Mouse (Mus musculus) MEL (cell line): Measurements from ENCODE around the gene Gpr137. TPM values are rescaled to one million over a fixed set of nuclear protein-coding genes. Genes with fewer than 3 reads are reported as not detected.

Experiments
- DNase-seq: peaks from one replicate; pipeline ENCODE4 v3.0.0; 2011; ENCODE audit warnings: low read depth, low spot score
- H3K27ac ChIP-seq: 2 replicates; pipeline ENCODE4 v1.5.1; 2012; ENCODE audit warnings: low read depth, mild to moderate bottlenecking, control low read depth, low read length, moderate library complexity; ENCODE audit not compliant: control insufficient read depth
- H3K27me3 ChIP-seq, 2 experiments: fragments of 150-350 bp in 1 of 2; sonication (generic) in 1 of 2; 2 replicates each; pipeline ENCODE4 v1.6.1; 2012; ENCODE audit warnings: low read length in 2 of 2, mild to moderate bottlenecking in 2 of 2, improper control_type of control experiment in 1 of 2, moderate library complexity in 1 of 2; ENCODE audit not compliant: insufficient read depth in 2 of 2, control insufficient read depth in 1 of 2
- H3K36me3 ChIP-seq, 2 experiments: 2 replicates each; pipeline ENCODE4 v1.6.1; 2012 to 2014; ENCODE audit warnings: low read length in 2 of 2, improper control_type of control experiment in 1 of 2, inconsistent platforms in 1 of 2, mild to moderate bottlenecking in 1 of 2; ENCODE audit not compliant: insufficient read depth in 2 of 2, control insufficient read depth in 1 of 2
- H3K4me1 ChIP-seq, 2 experiments: fragments of 150-350 bp in 1 of 2; sonication (generic) in 1 of 2; 2 replicates each; pipeline ENCODE4 v1.6.1; 2012; ENCODE audit warnings: low read length in 2 of 2, improper control_type of control experiment in 1 of 2, mild to moderate bottlenecking in 1 of 2; ENCODE audit not compliant: insufficient read depth in 2 of 2, control insufficient read depth in 1 of 2
- H3K4me3 ChIP-seq, 2 experiments: fragments of 150-350 bp in 1 of 2; sonication (generic) in 1 of 2; 2 replicates each; pipeline ENCODE4 v1.5.1; 2012; ENCODE audit warnings: low read depth in 2 of 2, low read length in 2 of 2, mild to moderate bottlenecking in 2 of 2, moderate library complexity in 2 of 2, control low read depth in 1 of 2, improper control_type of control experiment in 1 of 2; ENCODE audit not compliant: control insufficient read depth in 1 of 2, insufficient read depth in 1 of 2
- H3K79me2 ChIP-seq: 2 replicates; pipeline ENCODE4 v1.6.1; 2012; ENCODE audit warnings: mild to moderate bottlenecking, low read length, moderate library complexity; ENCODE audit not compliant: control insufficient read depth, poor library complexity, insufficient read depth
- H3K9ac ChIP-seq: 2 replicates; pipeline ENCODE4 v1.6.1; 2012; ENCODE audit warnings: low read depth, mild to moderate bottlenecking, control low read depth, low read length, moderate library complexity; ENCODE audit not compliant: control insufficient read depth, poor library complexity, severe bottlenecking
- H3K9me3 ChIP-seq: fragments of 150-350 bp; sonication (generic); replicated peaks from 2 replicates; pipeline ENCODE4 v1.6.1; 2012; ENCODE audit warnings: mild to moderate bottlenecking, low read length, improper control_type of control experiment, moderate library complexity; ENCODE audit not compliant: insufficient read depth
- BHLHE40 ChIP-seq: IDR thresholded peaks from 2 replicates; pipeline ENCODE4 v1.6.1; 2012; ENCODE audit warnings: low read depth, mild to moderate bottlenecking, inconsistent platforms, low read length, improper control_type of control experiment, borderline replicate concordance
- CHD1 ChIP-seq: IDR thresholded peaks from 2 replicates; pipeline ENCODE4 v1.6.1; 2012; ENCODE audit warnings: low read depth, mild to moderate bottlenecking, inconsistent platforms, low read length, improper control_type of control experiment
- CTCF ChIP-seq, 3 experiments: IDR thresholded peaks in 2 of 3; conservative IDR thresholded peaks in 1 of 3; 2 replicates each; pipeline ENCODE4 v1.5.1; 2011 to 2012; ENCODE audit warnings: low read length in 3 of 3, low read depth in 2 of 3, mild to moderate bottlenecking in 2 of 3, improper control_type of control experiment in 1 of 3, inconsistent platforms in 1 of 3, mixed read lengths in 1 of 3, moderate library complexity in 1 of 3; ENCODE audit not compliant: control insufficient read depth in 1 of 3, insufficient read depth in 1 of 3, poor library complexity in 1 of 3, severe bottlenecking in 1 of 3
- ELF1 ChIP-seq: IDR thresholded peaks from 2 replicates; pipeline ENCODE4 v1.6.1; 2014; ENCODE audit warnings: low read depth, mild to moderate bottlenecking, inconsistent platforms, low read length, improper control_type of control experiment, moderate library complexity
- ETS1 ChIP-seq: IDR thresholded peaks from 2 replicates; pipeline ENCODE4 v1.6.1; 2012; ENCODE audit warnings: low read depth, mild to moderate bottlenecking, inconsistent platforms, low read length, improper control_type of control experiment, moderate library complexity
- KAT2A ChIP-seq: conservative IDR thresholded peaks from 2 replicates; pipeline ENCODE4 v1.6.1; 2012; ENCODE audit warnings: low read depth, low read length, improper control_type of control experiment, inconsistent platforms
- MAFK ChIP-seq: IDR thresholded peaks from 2 replicates; pipeline ENCODE4 v1.6.1; 2011; ENCODE audit warnings: low read depth, mild to moderate bottlenecking, low read length, improper control_type of control experiment, borderline replicate concordance
- MAZ ChIP-seq: IDR thresholded peaks from 2 replicates; pipeline ENCODE4 v1.6.1; 2012; ENCODE audit warnings: low read depth, mild to moderate bottlenecking, inconsistent platforms, low read length, improper control_type of control experiment
- MXI1 ChIP-seq: IDR thresholded peaks from 2 replicates; pipeline ENCODE4 v1.6.1; 2011; ENCODE audit warnings: mild to moderate bottlenecking, low read depth, low read length, improper control_type of control experiment
- NELFE ChIP-seq: IDR thresholded peaks from 2 replicates; pipeline ENCODE4 v1.6.1; 2011; ENCODE audit warnings: low read depth, low read length, improper control_type of control experiment
- POLR2A ChIP-seq, 2 experiments: IDR thresholded peaks; 2 replicates each; pipeline ENCODE4 v1.6.1; 2011 to 2012; ENCODE audit warnings: low read length in 2 of 2, mild to moderate bottlenecking in 2 of 2, control low read depth in 1 of 2, improper control_type of control experiment in 1 of 2, low read depth in 1 of 2, moderate library complexity in 1 of 2; ENCODE audit not compliant: control insufficient read depth in 1 of 2, insufficient read depth in 1 of 2, poor library complexity in 1 of 2
- POLR2AphosphoS2 ChIP-seq: IDR thresholded peaks from 2 replicates; pipeline ENCODE4 v1.6.1; 2011; ENCODE audit warnings: low read length, improper control_type of control experiment
- RAD21 ChIP-seq: IDR thresholded peaks from 2 replicates; pipeline ENCODE4 v1.6.1; 2011; ENCODE audit warnings: mild to moderate bottlenecking, low read depth, low read length, improper control_type of control experiment
- SIN3A ChIP-seq: IDR thresholded peaks from 2 replicates; pipeline ENCODE4 v1.6.1; 2012; ENCODE audit warnings: low read length, improper control_type of control experiment, inconsistent platforms
- SMC3 ChIP-seq: IDR thresholded peaks from 2 replicates; pipeline ENCODE4 v1.6.1; 2011; ENCODE audit warnings: low read depth, low read length, improper control_type of control experiment
- TCF12 ChIP-seq: IDR thresholded peaks from 2 replicates; pipeline ENCODE4 v1.6.1; 2014; ENCODE audit warnings: low read depth, mild to moderate bottlenecking, inconsistent platforms, low read length, improper control_type of control experiment, moderate library complexity
- UBTF ChIP-seq: IDR thresholded peaks from 2 replicates; pipeline ENCODE4 v1.6.1; 2012; ENCODE audit warnings: low read depth, mild to moderate bottlenecking, inconsistent platforms, low read length, improper control_type of control experiment, moderate library complexity, borderline replicate concordance; ENCODE audit not compliant: insufficient read depth
- ZKSCAN1 ChIP-seq: IDR thresholded peaks from 2 replicates; pipeline ENCODE4 v1.6.1; 2012; ENCODE audit warnings: low read depth, mild to moderate bottlenecking, inconsistent platforms, low read length, improper control_type of control experiment, moderate library complexity
- ZNF384 ChIP-seq: IDR thresholded peaks from 2 replicates; pipeline ENCODE4 v1.6.1; 2012; ENCODE audit warnings: low read depth, mild to moderate bottlenecking, inconsistent platforms, low read length, improper control_type of control experiment
- polyA plus RNA-seq, 2 experiments: library from polyadenylated mRNA; stranded (reverse) in 1 of 2; unstranded in 1 of 2; fragments of >175 nt in 1 of 2; fragments of >200 nt in 1 of 2; gene quantifications; 2 replicates each; pipeline versions ENCODE4 v1.2.1 to v1.2.4; 2012; ENCODE audit warnings: low replicate concordance in 2 of 2, low read depth in 1 of 2; ENCODE audit not compliant: insufficient read length in 2 of 2, insufficient read depth in 1 of 2, missing spikeins in 1 of 2
- total RNA-seq: library from RNA; depleted of rRNA; stranded (reverse); fragments of 300-350 nt; gene quantifications from 2 replicates; pipeline ENCODE4 v1.2.3, GENCODE M21; 2012

The Gpr137 gene
- total and polyA plus RNA-seq, 3 experiments, result 27.1 to 35.3 TPM; not detected in 1

DNA sequence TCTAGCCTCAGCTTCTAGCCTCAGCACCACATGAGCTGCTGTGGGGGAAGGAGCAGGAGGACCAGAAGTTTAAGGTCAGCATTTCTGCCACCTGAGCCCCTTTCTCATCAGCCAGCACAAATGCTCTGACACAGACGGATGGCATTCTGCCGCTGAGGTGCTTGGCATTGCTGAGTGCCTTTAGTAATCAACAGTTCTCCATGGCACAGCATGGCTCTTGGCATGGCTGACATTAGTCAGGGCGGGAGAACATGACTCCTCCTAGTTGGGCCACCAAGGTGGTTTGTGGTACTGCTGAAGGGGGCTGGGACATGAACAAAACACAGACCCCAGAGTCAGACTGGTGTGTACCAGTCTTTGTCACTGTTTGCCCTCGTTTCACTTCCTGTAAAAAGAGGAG is 5.9 kb upstream of the Gpr137 start:
- H3K9ac ChIP-seq, result no peak overlapping the region

DNA sequence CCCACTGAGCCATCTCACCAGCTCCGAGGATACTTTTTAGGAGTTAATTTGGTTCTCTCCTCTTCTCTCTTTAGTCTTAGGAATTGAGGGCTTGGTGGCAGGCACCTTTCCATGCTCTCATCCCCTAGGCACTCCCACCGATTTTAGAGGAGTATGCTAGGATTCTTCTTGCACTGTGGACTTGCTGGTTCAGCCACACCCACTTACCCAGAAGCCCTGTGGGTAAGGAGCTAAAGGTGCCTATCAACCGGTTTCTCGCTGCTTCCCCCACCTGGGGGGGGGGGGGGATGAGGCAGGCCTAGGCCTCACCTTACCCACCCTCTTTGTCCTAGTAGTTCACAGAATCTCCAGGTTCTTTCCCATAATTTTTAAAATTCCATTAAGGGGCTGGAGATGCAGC is 5.5 kb upstream of the Gpr137 start:
- peaks cover 0 to 4% of the 10 kb centered on the region in 2 experiments; a peak in 1 of 4 replicates for H3K36me3 ChIP-seq
- no peak for TF ChIP-seq ETS1
- no peak for TF ChIP-seq ZKSCAN1
- TF ChIP-seq CTCF (IDR thresholded peaks at IDR 0.05 in 2 of 3, conservative IDR thresholded peaks at IDR 0.05 in 1 of 3; ENCODE audit: control insufficient read depth in 1 of 3, insufficient read depth in 1 of 3, low read depth in 2 of 3, low read length in 3 of 3, poor library complexity in 1 of 3, severe bottlenecking in 1 of 3), result no peak
- no peak for TF ChIP-seq RAD21
- TF ChIP-seq MAZ, result no peak
- no peak for TF ChIP-seq POLR2A (IDR thresholded peaks at IDR 0.05; ENCODE audit: control insufficient read depth in 1 of 2, insufficient read depth in 1 of 2, low read depth in 1 of 2, low read length in 2 of 2, poor library complexity in 1 of 2)
- no peak for TF ChIP-seq ELF1
- no peak for TF ChIP-seq ZNF384
- no peak for TF ChIP-seq MXI1
- TF ChIP-seq UBTF, result no peak
- no peak for TF ChIP-seq NELFE
- TF ChIP-seq SMC3, result no peak

More for the DNA sequence above, 5.9 kb upstream of the Gpr137 start:
- H3K4me1 ChIP-seq, result 0 out of 4 replicates have a peak, but pooled peaks cover 0 to 6% of the 10 kb centered on the region in 2 experiments
- H3K27ac ChIP-seq, result no peak overlapping the region
- TF ChIP-seq KAT2A (no peak), SIN3A (no peak), CHD1 (no peak), MAFK (no peak), TCF12 (no peak), BHLHE40 (no peak), POLR2AphosphoS2 (no peak)
- H3K36me3 ChIP-seq, result peaks cover 0 to 6% of the 10 kb centered on the region in 2 experiments; a peak in 1 of 4 replicates
- DNase-seq, result no peak
- H3K9me3 ChIP-seq, result no peaks in the 10 kb centered on the region
- peaks cover 1% of the 10 kb centered on the region; the same call in 1 of the 2 replicates for H3K79me2 ChIP-seq
- H3K4me3 ChIP-seq, result no peak overlapping the region
- no peaks in the 10 kb centered on the region for H3K27me3 ChIP-seq

More for the DNA sequence above, 5.5 kb upstream of the Gpr137 start:
- no peaks in the 10 kb centered on the region for H3K9me3 ChIP-seq
- no peak overlapping the region for H3K9ac ChIP-seq
- no peak overlapping the region for H3K27ac ChIP-seq
- H3K79me2 ChIP-seq, result peaks cover 3% of the 10 kb centered on the region; the same call in 1 of the 2 replicates
- peaks cover 0 to 9% of the 10 kb centered on the region in 2 experiments; a peak in 2 of 4 replicates for H3K4me1 ChIP-seq
- no peaks in the 10 kb centered on the region for H3K27me3 ChIP-seq
- H3K4me3 ChIP-seq, result no peak overlapping the region
- DNase-seq, result no peak
